Mouse (Mus musculus): Measurements from ENCODE around the gene Gm10801. TPM values are rescaled to one million over a fixed set of nuclear protein-coding genes. Genes with fewer than 3 reads are reported as not detected.
"Not testable (repeated sequence)": the region's sequence is repeated elsewhere in the genome, so short reads cannot be mapped to it uniquely, and the experiment has no call there.

Gene Gm10801
- polyA plus RNA-seq (2015; fragmentation: Nextera tagmentation; extraction: Ambion mirVana) = 1.3 TPM in 1 of 2 replicates, not detected in the other

GRCm38 (mm10) chr2:98661937-98662336 lies at the start of gene Gm10801:
Gene Gm10801 (plus strand): TSS chr2:98662237.
- not testable (repeated sequence) for H3K4me1 ChIP-seq (replicated peaks); ATAC-seq (ENCODE audit: low read depth); H3K4me2 ChIP-seq; H3K9me3 ChIP-seq; H3K4me3 ChIP-seq; H3K27ac ChIP-seq (replicated peaks); H3K27me3 ChIP-seq; H3K36me3 ChIP-seq; H3K9ac ChIP-seq
- WGBS = 85% methylated on average over 4 of the region's 5 CpGs

GRCm38 (mm10) chr2:98667201-98667600 lies 5.2 kb downstream of the Gm10801 start, which contains the start of gene Gm10800:
Gene Gm10800 (minus strand): TSS chr2:98667301.
- H3K9me3 ChIP-seq; ATAC-seq (ENCODE audit: low read depth); H3K27ac ChIP-seq (replicated peaks); H3K4me2 ChIP-seq; H3K4me3 ChIP-seq; H3K27me3 ChIP-seq; H3K4me1 ChIP-seq (replicated peaks); H3K36me3 ChIP-seq; H3K9ac ChIP-seq: not testable (repeated sequence)
- 86% methylated on average over 4 of the region's 4 CpGs for WGBS

GRCm38 (mm10) chr2:98697533-98697932 lies 35.5 kb downstream of the Gm10801 start:
- WGBS = 92% methylated on average over 1 of the region's 1 CpGs
- no peaks in the 10 kb centered on the region for H3K27me3 ChIP-seq
- no peaks in the 10 kb centered on the region for H3K9me3 ChIP-seq
- ATAC-seq (ENCODE audit: low read depth) = no peak
- H3K4me3 ChIP-seq = no peak overlapping the region
- no peaks in the 10 kb centered on the region for H3K36me3 ChIP-seq
- no peak overlapping the region for H3K27ac ChIP-seq (replicated peaks)
- H3K4me1 ChIP-seq (replicated peaks) = no peaks in the 10 kb centered on the region
- no peak overlapping the region for H3K9ac ChIP-seq
- H3K4me2 ChIP-seq = no peak overlapping the region

Other genes with a start within 250 kb of the Gm10801 start
- gene Gm10800, start 5.1 kb downstream of the Gm10801 start, polyA plus RNA-seq (2015; fragmentation: Nextera tagmentation; extraction: Ambion mirVana) = 3.2 and 4.0 TPM in 2 replicates